Mouse (Mus musculus): ENCODE measurements around the gene Fnip1. TPM values are rescaled to one million over a fixed set of nuclear protein-coding genes. Genes with fewer than 3 reads are reported as not detected.

Gene Fnip1
- total RNA-seq (2023) = 10 to 100 TPM; 28.1 to 30.5 TPM

DNA sequence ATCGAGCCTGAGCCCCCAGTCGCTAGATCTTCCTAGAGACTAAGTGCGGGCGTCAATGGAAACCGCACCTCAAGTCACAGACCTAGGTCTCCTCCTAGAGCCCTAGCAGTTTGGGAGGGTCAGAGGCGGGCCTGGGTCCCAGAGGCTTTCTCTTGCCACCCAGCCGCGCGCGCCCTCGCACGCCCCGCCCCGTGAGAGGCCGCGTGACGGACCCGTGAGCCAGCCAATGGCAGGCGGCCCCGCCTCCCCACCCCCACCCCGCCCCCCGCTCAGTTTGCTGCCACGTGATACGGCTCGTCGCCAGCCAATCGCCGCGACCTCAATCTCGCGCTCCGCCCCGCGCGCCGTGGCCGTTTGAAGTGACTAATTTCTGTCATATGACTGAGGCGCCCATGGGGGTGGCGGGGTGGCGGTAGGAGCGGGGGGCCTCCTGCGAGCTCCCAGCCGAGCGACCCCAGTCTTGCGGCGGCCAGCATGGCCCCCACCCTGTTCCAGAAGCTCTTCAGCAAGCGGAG is at the start of gene Fnip1:
Gene Fnip1 (plus strand): TSS at position 377 of the 515 bp plus-strand sequence.

DNA sequence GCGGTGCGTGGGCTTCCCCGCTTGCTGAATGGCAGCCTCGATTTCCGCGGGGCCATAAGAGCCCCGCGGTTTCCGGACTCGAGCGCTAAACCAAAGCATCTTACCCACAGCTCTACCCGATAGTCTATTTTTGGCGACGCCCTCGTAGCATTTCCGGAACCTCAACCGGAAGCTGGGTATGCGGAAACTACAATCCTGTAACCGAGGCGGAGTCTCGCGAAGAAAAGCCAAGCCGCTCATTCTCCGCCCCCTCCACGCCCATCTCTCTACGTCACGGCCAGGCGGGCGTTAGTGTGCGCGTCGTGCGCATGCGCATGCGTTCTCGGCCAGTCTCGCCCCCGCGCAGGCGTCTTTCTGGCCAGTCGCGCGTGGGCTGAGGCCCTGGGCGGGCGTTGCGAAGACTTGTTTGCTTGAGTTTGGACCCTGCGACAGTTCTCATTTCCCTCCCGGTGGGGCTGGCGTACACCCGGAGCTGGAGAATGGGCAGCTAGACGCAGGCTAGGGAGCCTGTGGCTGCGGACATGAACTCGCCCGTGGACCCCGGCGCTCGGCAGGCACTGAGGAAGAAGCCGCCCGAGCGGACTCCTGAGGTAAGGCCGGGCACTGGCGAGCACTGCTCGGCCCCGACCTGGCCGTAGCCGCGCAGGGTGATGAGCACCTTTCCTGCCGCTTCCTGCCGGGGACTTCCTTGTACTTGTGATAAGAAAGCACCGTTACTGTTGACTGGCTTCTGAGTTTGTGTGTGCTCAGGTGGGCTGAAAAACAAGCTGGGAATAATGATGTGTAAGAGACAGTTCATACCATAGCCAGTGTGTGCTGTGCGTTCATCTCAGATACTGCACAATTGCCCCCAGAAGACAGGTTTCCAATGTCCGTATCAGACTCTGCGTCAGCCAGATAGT is 84.8 kb downstream of the Fnip1 start, which contains the start of gene Rapgef6:
Gene Rapgef6 (plus strand): TSS at position 319 of the 902 bp plus-strand sequence.

Other genes with a start within 250 kb of the Fnip1 start
- gene Csf2, start 188.5 kb upstream of the Fnip1 start, total RNA-seq (2023) = not detected
- not detected for gene Il3, start 170.9 kb upstream of the Fnip1 start, total RNA-seq (2023)
- not detected for gene Acsl6, start 134.4 kb upstream of the Fnip1 start, total RNA-seq (2023)
- gene Meikin, start 67.5 kb upstream of the Fnip1 start, total RNA-seq (2023) = not detected
- gene Rapgef6, start 84.6 kb downstream of the Fnip1 start, total RNA-seq (2023) = 100 to 1,000 TPM; 166 to 174 TPM